28 mouse cellular contexts compared by ENCODE assay signal in genomic region chr9:71165510-71165909, GRCm38 (mm10). TPM values are rescaled to one million over a fixed set of nuclear protein-coding genes. Genes with fewer than 3 reads are reported as not detected.
DNase-seq lines count a peak whose midpoint lies in the region; ATAC-seq and TF ChIP-seq lines count a peak whose summit lies in the region.
"Had no signal": no experiment of that assay in that cellular context is flagged by ENCODE, and none has a peak within 500 bp of the region (broad histone marks: within the 10 kb centered on the region; RNA-seq: fewer than 3 reads in every experiment).

No protein-coding gene starts in this region.

- H3K9me3 ChIP-seq in intestine, embryonic 14.5 days (ENCODE audit: control insufficient read depth, low read length): no peaks in the 10 kb centered on the region
- no peaks in the 10 kb centered on the region for H3K9me3 ChIP-seq in intestine, embryonic 16.5 days (ENCODE audit: control insufficient read depth, low read length)
- no peaks in the 10 kb centered on the region for H3K9me3 ChIP-seq in liver, embryonic 11.5 days (ENCODE audit: control insufficient read depth, low read length)
- H3K9me3 ChIP-seq in liver, postnatal 0 days (ENCODE audit: low read length): no peaks in the 10 kb centered on the region
- H3K9me3 ChIP-seq: forebrain, embryonic 10.5 days; heart, embryonic 13.5 days; limb, embryonic 10.5 days; midbrain, embryonic 10.5 days had no signal

- H3K27ac ChIP-seq in intestine, embryonic 14.5 days (ENCODE audit: low read depth): no peak overlapping the region
- no peak overlapping the region for H3K27ac ChIP-seq in intestine, embryonic 16.5 days (ENCODE audit: low read length)
- peak overlapping the region; percentile 74 for H3K27ac ChIP-seq in bone marrow, adult 2 months (ENCODE audit: control insufficient read depth, insufficient read depth, low read depth, low read length, poor library complexity)
- H3K27ac ChIP-seq in liver, embryonic 11.5 days (ENCODE audit: low read depth, low read length): peak overlapping the region; percentile 97
- peak overlapping the region; percentile 95 for H3K27ac ChIP-seq in liver, postnatal 0 days (ENCODE audit: low read depth)
- H3K27ac ChIP-seq: forebrain, embryonic 10.5 days; heart, adult 2 months; heart, embryonic 13.5 days; hindbrain, embryonic 14.5 days; layer of hippocampus, adult 2 months; limb, embryonic 10.5 days; midbrain, embryonic 10.5 days; stomach, postnatal 0 days had no signal

- DNase-seq in intestine, embryonic 14.5 days (ENCODE audit: low spot score): peak; percentile 9
- no peak for DNase-seq in liver, embryonic 11.5 days (ENCODE audit: low spot score)
- no peak for DNase-seq in liver, postnatal 0 days
- no peak for DNase-seq in cerebellum, adult 9-11 months
- no peak for DNase-seq in layer of hippocampus, adult 18-20 months (ENCODE audit: low spot score in 2 of 2)
- DNase-seq in heart, adult 18-20 months: no peak
- DNase-seq: adrenal gland, postnatal 36 days; cerebellum, adult 11-12 months; cerebellum, postnatal 25 days; gastrocnemius, postnatal 10 days; heart, adult 2 months; heart, postnatal 14 days; kidney, adult 8-10 months; kidney, postnatal 10 days; lung, adult 2 months; right cerebral cortex, adult 18-20 months; right cerebral cortex, postnatal 4 days had no signal

- no peak overlapping the region for H3K4me3 ChIP-seq in intestine, embryonic 14.5 days (ENCODE audit: low read depth, low read length)
- H3K4me3 ChIP-seq in intestine, embryonic 16.5 days (ENCODE audit: low read length): no peak overlapping the region
- peak overlapping the region; percentile 24 for H3K4me3 ChIP-seq in bone marrow, adult 2 months (replicated peaks; ENCODE audit: control insufficient read depth, low read depth, low read length)
- no peak overlapping the region for H3K4me3 ChIP-seq in liver, embryonic 11.5 days (ENCODE audit: low read depth, low read length)
- H3K4me3 ChIP-seq in liver, postnatal 0 days (ENCODE audit: low read depth, low read length): 0 out of 2 replicates have a peak overlapping the region, but pooled peaks have one; percentile 8
- H3K4me3 ChIP-seq: forebrain, embryonic 10.5 days; heart, adult 2 months; heart, embryonic 13.5 days; layer of hippocampus, adult 2 months; limb, embryonic 10.5 days; midbrain, embryonic 10.5 days had no signal

- no peak for TF ChIP-seq CTCF in bone marrow, adult 2 months (IDR thresholded peaks at IDR 0.05; ENCODE audit: control insufficient read depth, insufficient read depth, low read length)
- TF ChIP-seq CTCF in liver, postnatal 0 days (IDR thresholded peaks at IDR 0.05; ENCODE audit: low read depth): no peak

- no peaks in the 10 kb centered on the region for H3K27me3 ChIP-seq in intestine, embryonic 14.5 days (replicated peaks; ENCODE audit: control insufficient read depth, insufficient read depth, low read length)
- no peaks in the 10 kb centered on the region for H3K27me3 ChIP-seq in intestine, embryonic 16.5 days (replicated peaks; ENCODE audit: control insufficient read depth, insufficient read depth, low read length)
- H3K27me3 ChIP-seq in liver, embryonic 11.5 days (replicated peaks; ENCODE audit: control insufficient read depth, insufficient read depth, low read length): no peaks in the 10 kb centered on the region
- no peaks in the 10 kb centered on the region for H3K27me3 ChIP-seq in liver, postnatal 0 days (ENCODE audit: insufficient read depth, low read length)

- H3K4me1 ChIP-seq in intestine, embryonic 14.5 days (replicated peaks; ENCODE audit: control insufficient read depth, insufficient read depth, low read length): peaks cover 12% of the 10 kb centered on the region
- peaks cover 18% of the 10 kb centered on the region for H3K4me1 ChIP-seq in intestine, embryonic 16.5 days (ENCODE audit: control insufficient read depth, insufficient read depth, low read length)
- H3K4me1 ChIP-seq in bone marrow, adult 2 months (ENCODE audit: control insufficient read depth, insufficient read depth, low read length): peaks cover 9% of the 10 kb centered on the region
- H3K4me1 ChIP-seq in liver, embryonic 11.5 days (replicated peaks; ENCODE audit: control insufficient read depth, insufficient read depth, low read length): peaks cover 50% of the 10 kb centered on the region
- peaks cover 69% of the 10 kb centered on the region for H3K4me1 ChIP-seq in liver, postnatal 0 days (ENCODE audit: insufficient read depth)

- no peak overlapping the region for H3K9ac ChIP-seq in intestine, embryonic 14.5 days (ENCODE audit: low read length)
- H3K9ac ChIP-seq in intestine, embryonic 16.5 days (ENCODE audit: low read depth, low read length): no peak overlapping the region
- H3K9ac ChIP-seq in liver, embryonic 11.5 days (ENCODE audit: low read depth, low read length): peak overlapping the region; percentile 51
- H3K9ac ChIP-seq in liver, postnatal 0 days (replicated peaks): peak overlapping the region; percentile 54
- H3K9ac ChIP-seq: heart, embryonic 13.5 days; hindbrain, embryonic 14.5 days had no signal

- 87% methylated on average over 2 of the region's 2 CpGs for WGBS in intestine, embryonic 14.5 days
- WGBS in intestine, embryonic 16.5 days: 82% methylated on average over 2 of the region's 2 CpGs
- 37% methylated on average over 2 of the region's 2 CpGs for WGBS in bone marrow, adult 2 months
- 43% methylated on average over 2 of the region's 2 CpGs for WGBS in liver, embryonic 11.5 days
- 44% methylated on average over 2 of the region's 2 CpGs for WGBS in liver, postnatal 0 days (ENCODE audit: insufficient replicate concordance)

- no peaks in the 10 kb centered on the region for H3K36me3 ChIP-seq in intestine, embryonic 14.5 days (ENCODE audit: control insufficient read depth, insufficient read depth, low read length)
- no peaks in the 10 kb centered on the region for H3K36me3 ChIP-seq in intestine, embryonic 16.5 days (ENCODE audit: control insufficient read depth, insufficient read depth, low read length)
- no peaks in the 10 kb centered on the region for H3K36me3 ChIP-seq in liver, embryonic 11.5 days (ENCODE audit: control insufficient read depth, insufficient read depth, low read length)
- H3K36me3 ChIP-seq in liver, postnatal 0 days (replicated peaks; ENCODE audit: insufficient read depth, low read length): no peaks in the 10 kb centered on the region
- H3K36me3 ChIP-seq: forebrain, embryonic 10.5 days; heart, embryonic 13.5 days; limb, embryonic 10.5 days; midbrain, embryonic 10.5 days had no signal

- H3K4me2 ChIP-seq in intestine, embryonic 14.5 days (ENCODE audit: low read length): no peak overlapping the region
- no peak overlapping the region for H3K4me2 ChIP-seq in intestine, embryonic 16.5 days (ENCODE audit: low read depth, low read length)
- peak overlapping the region; percentile 59 for H3K4me2 ChIP-seq in liver, embryonic 11.5 days
- peak overlapping the region; percentile 71 for H3K4me2 ChIP-seq in liver, postnatal 0 days (ENCODE audit: low read depth, low read length)
- H3K4me2 ChIP-seq: heart, embryonic 13.5 days; hindbrain, embryonic 14.5 days had no signal

- no peak for TF ChIP-seq EP300 in liver, postnatal 0 days (IDR thresholded peaks at IDR 0.05; ENCODE audit: low read depth)

- no peak for TF ChIP-seq POLR2A in bone marrow, adult 2 months (IDR thresholded peaks at IDR 0.05; ENCODE audit: borderline replicate concordance, control insufficient read depth, low read depth, low read length)

- ATAC-seq in intestine, embryonic 14.5 days (replicated peaks; ENCODE audit: low FRiP score, low TSS enrichment, low read depth): no peak
- no peak for ATAC-seq in intestine, embryonic 16.5 days
- ATAC-seq in liver, embryonic 11.5 days (replicated peaks; ENCODE audit: low FRiP score): peak; percentile 22; the same call in 1 of the 2 replicates
- ATAC-seq in liver, postnatal 0 days: peak; percentile 21
- ATAC-seq: forebrain, embryonic 16.5 days; inflammation-experienced regulatory T-cells, adult 6 months had no signal

RNA-seq across cellular contexts. Expression of gene Aqp9, which starts 3.0 kb away (rescaled TPM):
- 0.26 and 0.38 TPM in 2 replicates for polyA plus RNA-seq in intestine, embryonic 14.5 days (2014; fragmentation: Nextera tagmentation; extraction: Ambion mirVana)
- polyA plus RNA-seq in intestine, embryonic 16.5 days (2015; fragmentation: Nextera tagmentation; extraction: Ambion mirVana): 1.1 TPM in 2 replicates
- polyA plus RNA-seq in bone marrow, adult 2 months (2011; ENCODE audit: insufficient read depth, insufficient read length, low replicate concordance, missing spikeins): 14.1 and 17.7 TPM in 2 replicates
- polyA plus RNA-seq in liver, embryonic 11.5 days (2014; fragmentation: Nextera tagmentation; extraction: Ambion mirVana): 13.6 and 15.2 TPM in 2 replicates
- polyA plus RNA-seq in liver, postnatal 0 days (2015; fragmentation: Nextera tagmentation; extraction: Ambion mirVana): 70.9 and 75.4 TPM in 2 replicates
- 1 to 10 TPM; 2.6 to 3.4 TPM for total RNA-seq in layer of hippocampus, adult 18-20 months (2021)
- under 1 TPM; 0.15 to 0.17 TPM for total RNA-seq in heart, adult 18-20 months (2021)
- polyA plus RNA-seq: forebrain, embryonic 10.5 days; inflammation-experienced regulatory T-cells, adult 6 months had no signal

RNA-seq across cellular contexts. Expression of gene Aldh1a2, which starts 50.1 kb away (rescaled TPM):
- polyA plus RNA-seq in intestine, embryonic 14.5 days (2014; fragmentation: Nextera tagmentation; extraction: Ambion mirVana): 123 and 139 TPM in 2 replicates
- polyA plus RNA-seq in intestine, embryonic 16.5 days (2015; fragmentation: Nextera tagmentation; extraction: Ambion mirVana): 61.4 and 68.9 TPM in 2 replicates
- 1.5 and 1.9 TPM in 2 replicates for polyA plus RNA-seq in bone marrow, adult 2 months (2011; ENCODE audit: insufficient read depth, insufficient read length, low replicate concordance, missing spikeins)
- 19.6 and 24.3 TPM in 2 replicates for polyA plus RNA-seq in liver, embryonic 11.5 days (2014; fragmentation: Nextera tagmentation; extraction: Ambion mirVana)
- polyA plus RNA-seq in liver, postnatal 0 days (2015; fragmentation: Nextera tagmentation; extraction: Ambion mirVana): 0.51 and 0.63 TPM in 2 replicates
- total RNA-seq in layer of hippocampus, adult 18-20 months (2021): 1 to 10 TPM; 5.4 to 5.6 TPM
- 1 to 10 TPM; 6.0 to 8.2 TPM for total RNA-seq in heart, adult 18-20 months (2021)

Comparison
In these comparisons a context has a peak if more than half of its experiments do, and no peak if none do; other contexts are left out.
1. H3K4me3 ChIP-seq: peak in bone marrow, adult 2 months (single experiment) and liver, postnatal 0 days (single experiment); none in intestine, embryonic 14.5 days (single experiment), intestine, embryonic 16.5 days (single experiment) and liver, embryonic 11.5 days (single experiment).
2. ATAC-seq: peak in liver, embryonic 11.5 days (single experiment) and liver, postnatal 0 days (single experiment); none in intestine, embryonic 14.5 days (single experiment) and intestine, embryonic 16.5 days (single experiment).
3. H3K27ac ChIP-seq: peak in bone marrow, adult 2 months (single experiment), liver, embryonic 11.5 days (single experiment) and liver, postnatal 0 days (single experiment); none in intestine, embryonic 14.5 days (single experiment) and intestine, embryonic 16.5 days (single experiment).
4. H3K4me2 ChIP-seq: peak in liver, embryonic 11.5 days (single experiment) and liver, postnatal 0 days (single experiment); none in intestine, embryonic 14.5 days (single experiment) and intestine, embryonic 16.5 days (single experiment).
5. H3K9ac ChIP-seq: peak in liver, embryonic 11.5 days (single experiment) and liver, postnatal 0 days (single experiment); none in intestine, embryonic 14.5 days (single experiment) and intestine, embryonic 16.5 days (single experiment).